Mouse (Mus musculus): ENCODE results near the gene Ttc13. TPM values are rescaled to one million over a fixed set of nuclear protein-coding genes. Genes with fewer than 3 reads are reported as not detected.

The Ttc13 gene
- polyA plus RNA-seq, 1 experiment: 23.0 TPM

- H3K36me3 ChIP-seq (ENCODE audit: control insufficient read depth, insufficient read depth): peaks cover under 1% of the 10 kb centered on the region
- no peaks in the 10 kb centered on the region for H3K79me2 ChIP-seq (ENCODE audit: control insufficient read depth, insufficient read depth)
- TF ChIP-seq USF1 (IDR thresholded peaks at IDR 0.05; ENCODE audit: low read depth) (no peak), CTCF (IDR thresholded peaks at IDR 0.05; ENCODE audit: control insufficient read depth, insufficient read depth, insufficient read length) (no peak), MAX (IDR thresholded peaks at IDR 0.05) (no peak), MYOD1 (IDR thresholded peaks at IDR 0.05; ENCODE audit: control insufficient read depth, insufficient read length, low read depth) (no peak), CEBPB (IDR thresholded peaks at IDR 0.05; ENCODE audit: low read depth) (no peak), FOSL1 (IDR thresholded peaks at IDR 0.05; ENCODE audit: insufficient read depth, low read length, poor library complexity, severe bottlenecking) (no peak), MYOG (IDR thresholded peaks at IDR 0.05; ENCODE audit: control insufficient read depth, extremely low read depth, insufficient read length) (no peak)
- no peaks in the 10 kb centered on the region for H3K27me3 ChIP-seq (ENCODE audit: control insufficient read depth, insufficient read depth, insufficient read length)
- no peak overlapping the region for H3ac ChIP-seq (ENCODE audit: control insufficient read depth, insufficient read length, low read depth)
- no peak overlapping the region for H3K4me3 ChIP-seq (ENCODE audit: insufficient read depth, poor library complexity, severe bottlenecking)
- no peaks in the 10 kb centered on the region for H3K79me3 ChIP-seq (ENCODE audit: low read depth)
Measured at GRCm38 (mm10) chr8:124630891-124631290, 90.9 kb downstream of the Ttc13 start.

GRCm38 (mm10) chr8:124630489-124630888, 91.3 kb downstream of the Ttc13 start:
- Histone ChIP-seq H3K79me2 (ENCODE audit: control insufficient read depth, insufficient read depth) (no peaks in the 10 kb centered on the region), H3ac (ENCODE audit: control insufficient read depth, insufficient read length, low read depth) (no peak overlapping the region), H3K79me3 (ENCODE audit: low read depth) (no peaks in the 10 kb centered on the region), H3K27me3 (ENCODE audit: control insufficient read depth, insufficient read depth, insufficient read length) (no peaks in the 10 kb centered on the region), H3K36me3 (ENCODE audit: control insufficient read depth, insufficient read depth) (no peaks in the 10 kb centered on the region), H3K4me3 (ENCODE audit: insufficient read depth, poor library complexity, severe bottlenecking) (no peak overlapping the region)
- TF ChIP-seq CTCF (IDR thresholded peaks at IDR 0.05; ENCODE audit: control insufficient read depth, insufficient read depth, insufficient read length) (no peak), MYOD1 (IDR thresholded peaks at IDR 0.05; ENCODE audit: control insufficient read depth, insufficient read length, low read depth) (no peak), MYOG (IDR thresholded peaks at IDR 0.05; ENCODE audit: control insufficient read depth, extremely low read depth, insufficient read length) (no peak), FOSL1 (IDR thresholded peaks at IDR 0.05; ENCODE audit: insufficient read depth, low read length, poor library complexity, severe bottlenecking) (no peak)

GRCm38 (mm10) chr8:124626251-124626650, 95.5 kb downstream of the Ttc13 start:
- Histone ChIP-seq H3K27me3 (ENCODE audit: control insufficient read depth, insufficient read depth, insufficient read length) (no peaks in the 10 kb centered on the region), H3K4me3 (ENCODE audit: insufficient read depth, poor library complexity, severe bottlenecking) (no peak overlapping the region), H3ac (ENCODE audit: control insufficient read depth, insufficient read length, low read depth) (no peak overlapping the region), H3K36me3 (ENCODE audit: control insufficient read depth, insufficient read depth) (no peaks in the 10 kb centered on the region), H3K79me3 (ENCODE audit: low read depth) (no peaks in the 10 kb centered on the region), H3K79me2 (ENCODE audit: control insufficient read depth, insufficient read depth) (no peaks in the 10 kb centered on the region)
- TF ChIP-seq CEBPB (IDR thresholded peaks at IDR 0.05; ENCODE audit: low read depth): no peak
- no peak for TF ChIP-seq MYOD1 (IDR thresholded peaks at IDR 0.05; ENCODE audit: control insufficient read depth, insufficient read length, low read depth)
- no peak for TF ChIP-seq USF1 (IDR thresholded peaks at IDR 0.05; ENCODE audit: low read depth)
- no peak for TF ChIP-seq MYOG (IDR thresholded peaks at IDR 0.05; ENCODE audit: control insufficient read depth, extremely low read depth, insufficient read length)
- TF ChIP-seq FOSL1 (IDR thresholded peaks at IDR 0.05; ENCODE audit: insufficient read depth, low read length, poor library complexity, severe bottlenecking): no peak
- no peak for TF ChIP-seq CTCF (IDR thresholded peaks at IDR 0.05; ENCODE audit: control insufficient read depth, insufficient read depth, insufficient read length)
- TF ChIP-seq MAX (IDR thresholded peaks at IDR 0.05): no peak

Other genes with a start within 250 kb of the Ttc13 start
- 27.6 TPM for gene Cog2, start 201.2 kb downstream of the Ttc13 start, polyA plus RNA-seq (2012; fragmentation: generic; extraction: Trizol)
- gene Agt, start 152.3 kb downstream of the Ttc13 start, polyA plus RNA-seq (2012; fragmentation: generic; extraction: Trizol): not detected
- gene Capn9, start 145.9 kb downstream of the Ttc13 start, polyA plus RNA-seq (2012; fragmentation: generic; extraction: Trizol): not detected
- 52.1 TPM for gene 2310022B05Rik, start 58.6 kb downstream of the Ttc13 start, polyA plus RNA-seq (2012; fragmentation: generic; extraction: Trizol)
- gene Arv1, start 156 bp upstream of the Ttc13 start, polyA plus RNA-seq (2012; fragmentation: generic; extraction: Trizol): 11.4 TPM
- gene Fam89a, start 29.8 kb upstream of the Ttc13 start, polyA plus RNA-seq (2012; fragmentation: generic; extraction: Trizol): 1.5 TPM
- not detected for gene Trim67, start 71.1 kb upstream of the Ttc13 start, polyA plus RNA-seq (2012; fragmentation: generic; extraction: Trizol)
- 59.9 TPM for gene Gnpat, start 141.1 kb upstream of the Ttc13 start, polyA plus RNA-seq (2012; fragmentation: generic; extraction: Trizol)
- 27.9 TPM for gene 2810004N23Rik, start 141.1 kb upstream of the Ttc13 start, polyA plus RNA-seq (2012; fragmentation: generic; extraction: Trizol)
- 10.7 TPM for gene Exoc8, start 175.7 kb upstream of the Ttc13 start, polyA plus RNA-seq (2012; fragmentation: generic; extraction: Trizol)
- 9.1 TPM for gene Sprtn, start 175.9 kb upstream of the Ttc13 start, polyA plus RNA-seq (2012; fragmentation: generic; extraction: Trizol)
- 29.7 TPM for gene Egln1, start 227.3 kb upstream of the Ttc13 start, polyA plus RNA-seq (2012; fragmentation: generic; extraction: Trizol)